Mouse (Mus musculus) heart, postnatal 10 days (tissue): Measurements from ENCODE around the gene 6820408C15Rik. TPM values are rescaled to one million over a fixed set of nuclear protein-coding genes. Genes with fewer than 3 reads are reported as not detected.

Experiments used
- DNase-seq, 2 experiments: peaks; one replicate each; pipeline ENCODE4 v3.0.0; 2021
- intact Hi-C: fragments of 180-260 bp; cut with DNase I; formaldehyde crosslinking; loops from one replicate; pipeline ENCODE4 v1.15.1; 2025
- total RNA-seq, 2 experiments: library from RNA; stranded (reverse); gene quantifications; 2 replicates each; pipeline ENCODE4 v1.2.3; 2021

6820408C15Rik gene
- total RNA-seq, 2 experiments from 2014 or later: 3.7 to 4.3 TPM

GRCm38 (mm10) chr2:152452101-152452781 is 36.9 kb downstream of the 6820408C15Rik start:
- peak; percentile 67 to 69 for DNase-seq

GRCm38 (mm10) chr2:152459241-152459640 is 43.9 kb downstream of the 6820408C15Rik start:
- intact Hi-C loops: no loop called here
- DNase-seq: no peak

More at GRCm38 (mm10) chr2:152452101-152452781, 36.9 kb downstream of the 6820408C15Rik start:
- intact Hi-C loops: no loop called here

GRCm38 (mm10) chr2:152464570-152465150 is 49.3 kb downstream of the 6820408C15Rik start, which contains the start of gene Defb23:
Defb23 (minus strand) TSS chr2:152464620.
- DNase-seq: no peak
- intact Hi-C loops: no loop called here

GRCm38 (mm10) chr2:152470973-152471372 is 55.6 kb downstream of the 6820408C15Rik start:
- intact Hi-C loops: loop anchor here (2.0 to 5.0 kb wide), 3 partner anchors 74 to 131 kb away; partner anchors contain the start of gene Defb36
- DNase-seq: peak; percentile 23 to 57

- no peak for DNase-seq
- intact Hi-C loops: loop anchor here (5.0 kb wide), 2 partner anchors 115 to 130 kb away; partner anchors contain the start of gene Defb36
These were observed 57.0 kb downstream of the 6820408C15Rik start for GRCm38 (mm10) chr2:152472434-152472833.

GRCm38 (mm10) chr2:152476763-152477162 is 61.4 kb downstream of the 6820408C15Rik start, which contains the start of gene Defb20:
Defb20 (plus strand) TSS chr2:152477063.
- intact Hi-C loops: loop anchor here (2.0 kb wide), 1 partner anchor 64 kb away; the partner anchor contains the start of gene Defb29
- DNase-seq: no peak

GRCm38 (mm10) chr2:152480881-152481280 is 65.5 kb downstream of the 6820408C15Rik start:
- intact Hi-C loops: no loop called here
- no peak for DNase-seq

GRCm38 (mm10) chr2:152481726-152482125 is 66.3 kb downstream of the 6820408C15Rik start:
- no peak for DNase-seq
- intact Hi-C loops: no loop called here

- DNase-seq: no peak
- intact Hi-C loops: no loop called here
These were observed 71.6 kb downstream of the 6820408C15Rik start for GRCm38 (mm10) chr2:152487024-152487423.

- intact Hi-C loops: no loop called here
- DNase-seq: no peak
These were observed 74.7 kb downstream of the 6820408C15Rik start, which contains the start of gene Defb22 for GRCm38 (mm10) chr2:152490038-152490437. Defb22 (minus strand) TSS chr2:152490138.

- intact Hi-C loops: no loop called here
- no peak for DNase-seq
These were observed 77.8 kb downstream of the 6820408C15Rik start for GRCm38 (mm10) chr2:152493151-152493550.

Other genes starting within 250 kb of the 6820408C15Rik start
- 100 to 1,000 TPM; 106 to 107 TPM for gene Csnk2a1, start 188.7 kb upstream of the 6820408C15Rik start, total RNA-seq
- gene Tbc1d20, start 121.8 kb upstream of the 6820408C15Rik start, total RNA-seq: 10 to 100 TPM; 61.4 to 71.4 TPM
- gene Rbck1, start 82.9 kb upstream of the 6820408C15Rik start, total RNA-seq: 10 to 100 TPM; 72.5 to 76.8 TPM
- gene Trib3, start 71.6 kb upstream of the 6820408C15Rik start, total RNA-seq: 1 to 10 TPM; 3.2 to 3.9 TPM
- gene Nrsn2, start 38.9 kb upstream of the 6820408C15Rik start, total RNA-seq: not detected
- 10 to 100 TPM; 26.3 to 37.8 TPM for gene Sox12, start 17.5 kb upstream of the 6820408C15Rik start, total RNA-seq
- 10 to 100 TPM; 18.0 to 18.1 TPM for gene Zcchc3, start 560 bp upstream of the 6820408C15Rik start, total RNA-seq
- not detected for gene Defb23, start 49.0 kb downstream of the 6820408C15Rik start, total RNA-seq
- gene Defb20, start 61.5 kb downstream of the 6820408C15Rik start, total RNA-seq: not detected
- gene Defb22, start 74.6 kb downstream of the 6820408C15Rik start, total RNA-seq: not detected
- gene Defb26, start 96.1 kb downstream of the 6820408C15Rik start, total RNA-seq: not detected
- gene Defb28, start 102.7 kb downstream of the 6820408C15Rik start, total RNA-seq: not detected
- gene Defb29, start 124.5 kb downstream of the 6820408C15Rik start, total RNA-seq: not detected
- not detected for gene Gm17416, start 153.8 kb downstream of the 6820408C15Rik start, total RNA-seq
- gene Defb21, start 157.2 kb downstream of the 6820408C15Rik start, total RNA-seq: not detected
- not detected for gene Defb19, start 164.7 kb downstream of the 6820408C15Rik start, total RNA-seq
- gene Defb45, start 183.8 kb downstream of the 6820408C15Rik start, total RNA-seq: not detected
- not detected for gene Defb36, start 188.7 kb downstream of the 6820408C15Rik start, total RNA-seq
- not detected for gene Defb25, start 207.5 kb downstream of the 6820408C15Rik start, total RNA-seq
- 10 to 100 TPM; 12.9 to 15.3 TPM for gene Rem1, start 211.4 kb downstream of the 6820408C15Rik start, total RNA-seq